Mouse (Mus musculus): ENCODE data around the gene Cox16.
A peak's percentile ranks its signal among the peaks of the same experiment; 100 is the strongest.
"Not testable (repeated sequence)": the region's sequence is repeated elsewhere in the genome, so short reads cannot be mapped to it uniquely, and the experiment has no call there.

Gene Cox16

GRCm38 (mm10) chr12:81484727-81485191 lies at the start of gene Cox16:
TSS of gene Cox16 (minus strand) at chr12:81485127.
- peak; percentile 91 for DNase-seq

GRCm38 (mm10) chr12:81533029-81533419 lies 48.1 kb upstream of the Cox16 start:
- DNase-seq, result no peak

DNA sequence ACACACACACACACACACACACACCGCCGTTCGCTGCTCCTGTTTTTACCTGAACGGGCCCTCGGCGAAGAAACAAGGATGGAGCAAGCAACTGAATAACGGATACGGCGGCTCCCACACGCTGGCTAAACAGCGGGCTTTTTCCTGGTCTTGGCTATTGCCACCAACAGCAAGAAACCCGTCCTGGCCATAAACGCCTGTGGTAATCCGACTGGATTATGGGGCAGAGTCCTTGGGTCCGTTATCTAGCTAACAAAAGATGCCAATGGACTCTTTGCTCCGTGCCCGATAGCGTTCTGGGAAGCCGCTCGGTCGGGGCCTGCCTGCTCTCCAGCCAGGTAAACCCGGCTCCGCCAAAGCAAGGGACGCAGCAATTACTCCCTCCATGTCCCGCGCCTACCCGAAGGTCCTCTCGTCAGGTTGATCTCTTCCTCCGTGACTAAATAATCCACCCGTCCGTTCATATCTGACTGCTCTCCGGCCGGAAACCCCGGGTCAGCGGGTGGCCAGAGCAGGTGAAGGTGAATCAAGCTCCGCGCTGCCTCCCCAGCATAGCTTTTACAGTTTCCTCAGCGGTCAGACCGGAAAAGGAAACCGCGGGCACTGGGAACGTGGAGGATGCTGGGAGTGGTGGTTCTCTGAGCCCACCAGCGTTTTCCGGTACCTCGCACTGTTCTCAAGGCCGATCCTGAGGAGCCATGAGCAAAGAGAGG lies 47.5 kb upstream of the Cox16 start, which contains the start of the genes Gm20498 and Synj2bp:
Gene Gm20498 (minus strand): TSS at position 590 of the 713 bp plus-strand sequence.
Gene Synj2bp (minus strand): TSS at position 596 of the 713 bp plus-strand sequence.
- peak; percentile 90 for DNase-seq

GRCm38 (mm10) chr12:81530587-81530986 lies 45.7 kb upstream of the Cox16 start:
- not testable (repeated sequence) for DNase-seq

- not testable (repeated sequence) for DNase-seq
Measured at GRCm38 (mm10) chr12:81496906-81497305, 12.0 kb upstream of the Cox16 start.

DNA sequence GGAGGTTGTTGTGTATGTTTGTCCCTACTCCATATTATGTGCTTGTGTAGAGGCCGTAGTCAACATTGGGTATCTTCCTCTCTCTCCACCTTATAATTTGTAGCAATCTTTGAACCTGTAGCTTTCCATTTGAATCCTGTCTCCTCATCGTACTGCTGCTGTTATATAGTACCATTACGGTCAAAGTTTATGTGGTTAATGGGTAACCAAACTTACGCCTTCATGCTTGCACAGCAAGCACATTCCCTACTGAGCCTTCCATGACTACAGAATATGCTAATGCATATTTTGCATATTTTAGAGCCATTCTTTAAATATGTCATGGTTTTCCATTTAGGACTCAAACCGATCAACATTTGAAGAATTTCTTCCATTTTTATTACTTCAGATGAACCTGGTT lies 5.6 kb upstream of the Cox16 start:
- DNase-seq, result peak; percentile 12

- DNase-seq, result no peak
Measured at GRCm38 (mm10) chr12:81485311-81485710, 384 bp upstream of the Cox16 start.

DNA sequence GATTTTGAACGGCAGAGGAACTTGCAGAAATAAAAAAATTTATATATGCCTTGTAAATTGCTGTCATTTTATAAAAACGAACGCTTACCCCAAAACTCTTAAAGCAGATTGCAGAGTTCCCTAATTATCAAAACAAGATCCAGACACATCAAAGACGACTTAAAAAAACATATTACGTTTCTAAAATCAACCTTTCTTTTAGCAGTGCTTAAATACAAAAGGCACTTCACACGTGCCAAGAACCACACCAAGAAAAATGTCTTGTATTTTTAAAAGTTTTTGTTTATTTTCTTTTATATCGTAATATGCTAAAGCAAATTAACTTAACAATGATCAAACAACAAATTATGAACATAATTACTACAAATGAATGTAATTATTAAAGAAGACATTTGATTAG lies 715 bp downstream of the Cox16 start:
- no peak for DNase-seq

- DNase-seq, result no peak
Measured at GRCm38 (mm10) chr12:81483656-81484055, 1.3 kb downstream of the Cox16 start.

- DNase-seq, result not testable (repeated sequence)
Measured at GRCm38 (mm10) chr12:81459051-81459450, 25.9 kb downstream of the Cox16 start.

GRCm38 (mm10) chr12:81438985-81439384 lies 45.9 kb downstream of the Cox16 start:
- not testable (repeated sequence) for DNase-seq

- DNase-seq, result not testable (repeated sequence)
Measured at GRCm38 (mm10) chr12:81434778-81435177, 50.1 kb downstream of the Cox16 start.

- no peak for DNase-seq
Measured at GRCm38 (mm10) chr12:81421846-81422245, 63.1 kb downstream of the Cox16 start, which contains the start of gene Adam4. TSS of gene Adam4 (minus strand) at chr12:81421946.

GRCm38 (mm10) chr12:81413211-81413610 lies 71.7 kb downstream of the Cox16 start:
- DNase-seq, result no peak

DNA sequence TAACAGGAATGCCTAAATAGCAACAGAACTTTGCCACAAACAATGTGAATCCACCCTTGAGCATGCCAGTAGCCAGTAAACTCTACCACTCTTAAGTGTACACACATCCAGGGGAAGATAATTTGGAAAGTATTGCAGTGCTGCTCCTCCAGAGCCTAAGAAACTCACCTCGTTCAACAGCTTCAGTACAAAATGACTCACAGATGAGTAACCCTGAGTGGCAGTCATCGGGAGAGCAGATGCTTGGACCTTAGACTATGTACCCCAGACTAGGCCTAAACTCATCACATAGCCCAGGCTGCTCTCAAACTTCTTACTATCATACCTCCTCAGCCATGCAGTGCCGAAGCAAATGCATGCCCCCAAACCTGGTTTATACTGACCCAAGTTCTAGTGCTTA lies 76.0 kb downstream of the Cox16 start:
- no peak for DNase-seq

DNA sequence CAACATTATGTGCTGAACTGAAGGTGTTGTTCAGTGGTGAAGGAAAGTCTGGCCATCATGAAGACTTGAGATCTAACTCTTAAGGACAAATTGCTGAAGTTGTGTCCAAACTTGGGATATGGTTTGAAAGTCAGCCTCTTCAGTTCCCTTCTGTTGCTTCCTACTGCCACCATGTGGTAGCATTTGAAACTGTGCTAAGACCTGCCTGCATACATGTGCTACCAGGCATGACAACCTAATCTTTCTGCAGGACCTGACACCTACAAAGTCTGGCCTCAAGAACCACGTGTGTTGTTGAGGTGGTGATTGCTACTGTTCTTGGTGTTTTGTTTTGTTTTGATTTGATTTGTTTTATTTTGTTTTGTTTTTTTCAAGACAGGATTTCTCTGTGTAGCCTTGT lies 82.7 kb downstream of the Cox16 start:
- DNase-seq, result peak; percentile 68

DNA sequence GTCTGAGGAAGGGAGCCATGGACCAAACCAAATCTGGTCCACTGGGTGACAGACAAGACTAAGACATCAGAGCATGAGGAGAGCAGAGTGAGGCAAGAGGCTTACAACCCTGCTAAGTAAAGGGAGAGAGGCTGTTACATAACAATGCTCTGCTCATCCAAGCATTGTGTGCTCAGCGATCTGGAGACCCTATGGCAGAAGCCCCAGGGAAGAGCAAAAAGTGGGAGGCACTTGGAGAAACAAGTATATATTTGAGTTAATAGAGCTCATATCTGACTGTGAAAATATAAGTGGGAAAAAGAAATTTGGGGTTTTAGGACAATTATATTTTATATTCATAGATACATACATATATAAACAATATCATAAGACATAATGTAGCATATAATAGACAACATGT lies 105.6 kb downstream of the Cox16 start, which contains the start of gene Gm4787:
Gene Gm4787 (minus strand): TSS at position 101 of the 400 bp plus-strand sequence.
- DNase-seq, result not testable (repeated sequence)

DNA sequence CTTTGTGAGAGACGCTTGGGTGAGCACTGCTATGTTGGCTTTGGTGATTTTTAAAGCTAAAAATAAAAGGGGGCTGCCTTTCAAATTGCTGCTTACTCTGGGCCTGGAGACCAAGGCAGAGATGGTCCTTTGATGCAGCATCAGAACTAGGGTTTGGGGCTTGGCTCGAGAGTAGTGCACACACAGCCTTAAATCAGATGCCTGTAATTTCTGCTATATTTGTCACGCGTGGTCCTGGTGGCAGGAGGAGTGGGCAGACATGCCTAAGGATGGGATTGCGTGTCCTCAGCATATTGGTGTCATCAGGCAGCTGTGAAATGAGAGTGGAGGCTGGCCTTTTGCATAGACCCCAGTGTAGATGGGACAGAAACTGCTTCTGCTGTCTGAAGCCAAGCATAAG lies 151.1 kb downstream of the Cox16 start:
- no peak for DNase-seq

DNA sequence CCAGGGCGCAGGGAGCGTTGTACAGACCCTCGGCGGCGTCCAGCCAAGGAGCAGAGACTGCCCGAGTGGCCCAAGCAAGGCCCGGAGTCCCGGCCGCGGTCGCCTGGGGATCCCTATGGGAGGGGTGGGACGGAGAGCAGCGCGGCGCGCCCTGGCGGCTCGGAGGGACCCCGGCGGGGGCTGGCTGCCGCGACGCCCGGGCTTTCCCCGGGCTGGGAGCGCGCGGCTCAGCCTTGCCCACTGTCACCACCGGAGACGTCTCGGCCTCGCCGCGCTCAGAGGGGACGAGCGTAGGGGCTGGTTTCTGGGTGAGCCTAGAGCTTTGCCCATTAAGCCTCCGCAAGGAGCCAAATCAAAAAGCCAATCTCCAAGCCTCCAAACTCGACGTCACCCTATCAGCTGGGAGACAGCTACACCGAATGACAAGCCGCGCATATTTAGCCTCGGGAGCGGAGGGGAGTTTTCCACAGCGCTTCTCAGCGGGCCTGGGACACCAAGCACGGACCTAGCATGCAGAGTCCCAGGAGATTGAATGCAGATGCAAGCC lies 152.0 kb downstream of the Cox16 start, which contains the start of gene Slc8a3:
Gene Slc8a3 (minus strand): TSS at position 306 of the 547 bp plus-strand sequence.
- peak; percentile 7 for DNase-seq

DNA sequence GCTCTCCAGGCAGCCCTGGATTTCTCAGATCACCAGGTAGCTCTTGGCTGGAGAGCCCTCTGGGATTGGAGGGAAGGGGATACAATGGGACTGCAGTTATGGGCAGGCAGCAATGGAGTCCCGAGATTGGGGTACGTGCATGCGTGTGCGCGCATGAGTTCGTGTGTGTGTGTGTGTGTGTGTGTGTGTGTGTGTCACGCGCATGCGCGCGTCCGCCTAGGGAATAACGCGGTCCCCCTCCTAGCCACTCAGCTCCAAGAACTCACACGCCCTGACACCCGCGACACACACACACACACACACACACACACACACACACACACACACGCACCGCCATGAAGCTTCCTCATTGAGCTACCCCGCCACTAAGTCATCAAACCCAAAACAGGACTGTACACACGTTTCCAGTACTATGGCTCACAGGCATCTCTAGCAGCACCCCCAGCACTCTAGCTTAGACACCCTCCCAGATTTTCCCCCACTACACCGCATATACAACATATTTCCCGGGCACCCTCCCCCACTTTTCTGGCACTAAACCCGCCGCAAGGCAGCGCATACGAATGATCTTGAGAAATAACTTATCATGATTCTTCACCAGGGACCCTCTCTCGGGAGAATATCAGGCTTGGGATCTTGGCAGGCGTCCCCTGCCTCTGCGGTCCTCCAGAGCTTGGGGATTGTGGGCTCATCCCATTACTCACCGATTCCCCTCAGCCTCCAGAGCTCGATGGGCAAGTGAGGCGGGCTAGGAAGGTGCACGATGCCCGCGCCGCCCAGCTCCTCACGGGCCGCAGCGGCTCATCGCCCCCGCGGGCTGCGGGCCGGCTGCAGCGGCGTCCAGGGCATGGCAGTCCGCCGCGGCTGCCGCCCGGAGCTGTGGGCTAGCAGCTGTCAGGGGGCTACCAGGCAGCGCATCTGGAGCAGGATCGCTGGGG lies 152.7 kb downstream of the Cox16 start:
- peak; percentile 10 for DNase-seq

DNA sequence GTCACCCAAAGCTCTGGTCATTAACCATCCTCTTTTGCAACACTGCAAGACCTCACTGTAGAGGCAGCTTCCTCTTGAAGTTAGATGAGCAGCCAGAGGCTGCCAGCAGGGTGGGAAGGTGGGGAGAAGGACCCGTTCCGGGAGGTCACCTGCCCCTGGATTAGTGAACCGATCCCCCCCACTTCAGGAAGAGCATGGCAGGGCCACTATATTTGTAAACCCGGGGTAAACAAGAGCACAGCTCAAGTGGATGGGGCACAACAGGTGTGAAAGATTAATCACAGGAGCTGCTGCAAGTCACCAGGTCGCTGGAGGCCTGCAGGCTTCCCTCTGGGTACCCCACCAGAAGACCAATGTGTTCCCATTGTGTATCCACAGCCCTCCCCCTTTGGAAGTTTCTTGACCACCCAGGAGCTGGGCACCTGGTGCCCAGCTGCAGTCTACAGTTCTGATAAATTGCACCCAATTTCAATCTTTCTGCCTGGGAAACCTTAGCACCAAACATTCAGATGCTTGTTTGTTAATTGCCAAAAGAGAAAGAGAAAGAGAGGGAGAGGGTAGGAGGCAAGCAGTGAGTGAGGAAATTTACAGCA lies 153.8 kb downstream of the Cox16 start:
- no peak for DNase-seq

DNA sequence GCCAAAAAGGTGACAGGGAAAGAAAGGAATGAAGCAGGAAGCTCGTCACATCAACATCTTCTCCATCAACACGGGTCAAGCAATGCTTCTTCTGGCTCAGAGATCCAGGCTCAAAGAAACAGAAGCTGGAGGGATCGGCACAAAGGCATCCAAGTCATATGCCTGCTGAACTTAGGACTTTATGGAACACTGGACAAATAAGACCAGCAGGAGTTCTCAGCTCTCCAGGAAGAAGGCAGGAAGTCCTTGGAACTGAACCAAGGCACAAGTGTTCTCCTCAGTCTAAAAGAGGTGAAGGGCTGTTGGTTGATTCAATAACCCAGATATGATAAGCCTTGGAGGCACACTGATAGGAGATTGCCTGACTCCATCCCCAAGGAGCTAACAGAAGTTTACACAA lies 159.9 kb downstream of the Cox16 start:
- no peak for DNase-seq
